Mouse (Mus musculus) stomach, postnatal 0 days (tissue): ENCODE measurements at regions not wholly inside any gene's neighbourhood (a gene's known extent, or its start where the extent isn't known, plus 50 kb on each side); places are given as distances from the start of the nearest gene placed in this dataset.

Experiments
- CTCF ChIP-seq: IDR thresholded peaks from 2 replicates; pipeline ENCODE4 v1.5.1; 2016; ENCODE audit warnings: antibody characterized with exemption, low read depth, mild to moderate bottlenecking, moderate library complexity
- EP300 ChIP-seq: optimal IDR thresholded peaks from 2 replicates; pipeline ENCODE3; 2016; ENCODE audit warnings: antibody characterized with exemption

GRCm38 (mm10) chr19:26339120-26339519, 265.7 kb upstream of the Smarca2 start:
- no peak for TF ChIP-seq CTCF
- no peak for TF ChIP-seq EP300
